Mouse (Mus musculus) effector memory CD4-positive, alpha-beta T cell, adult 7 months (primary cell): ENCODE measurements around the gene Cd3e. TPM values are rescaled to one million over a fixed set of nuclear protein-coding genes. Genes with fewer than 3 reads are reported as not detected.

Source experiments
- polyA plus RNA-seq: library from polyadenylated mRNA; unstranded; fragments of 100-300 nt; shearing (Covaris generic); gene quantifications from one replicate; pipeline ENCODE4 v1.2.1, GENCODE M21; 2017

The Cd3e gene
- polyA plus RNA-seq = 852 TPM

DNA sequence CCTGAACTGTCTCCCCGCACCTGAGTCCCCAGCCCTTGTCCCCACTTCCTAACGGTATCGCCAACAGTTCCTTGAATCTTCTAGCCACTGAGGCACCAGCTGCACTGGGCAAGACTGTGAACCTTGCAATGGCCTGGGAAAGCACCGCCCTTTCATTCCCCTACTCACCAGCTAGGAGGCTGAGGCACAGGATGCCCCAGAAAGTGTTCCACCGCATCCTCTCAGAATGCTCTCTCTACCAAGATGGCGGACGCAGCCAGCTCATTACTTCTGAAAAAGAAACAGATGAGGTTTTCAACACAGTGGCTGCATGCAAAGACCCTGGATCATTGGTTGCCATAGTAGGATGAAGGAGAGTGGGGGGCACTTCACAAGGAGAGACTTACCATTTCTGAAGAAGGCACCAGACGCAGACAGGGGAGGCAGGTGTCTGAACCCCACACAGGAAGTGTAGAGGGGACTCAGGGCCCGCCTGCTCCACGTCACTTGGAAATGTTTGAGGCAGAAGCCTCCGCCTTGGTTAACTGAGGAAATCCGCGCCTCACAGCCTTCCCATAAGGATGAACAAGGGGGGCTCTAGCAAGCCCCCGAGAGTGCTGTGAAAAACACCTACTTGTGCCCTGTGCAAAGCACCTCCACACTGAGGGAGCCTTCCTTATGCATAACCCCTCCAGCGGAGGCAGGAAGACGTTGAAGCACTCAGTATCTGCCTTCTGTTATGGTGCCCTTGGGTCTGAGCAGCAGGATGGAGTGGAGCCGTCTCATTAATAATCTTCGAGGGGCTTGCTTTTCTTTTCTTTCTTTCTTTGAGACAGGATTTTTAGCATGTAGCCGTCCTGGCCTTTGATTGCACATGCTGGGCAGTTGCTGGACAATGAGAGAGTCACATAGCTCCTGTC is at the start of gene Cd3e:
TSS of gene Cd3e (minus strand) at position 448 of the 899 bp plus-strand sequence.

DNA sequence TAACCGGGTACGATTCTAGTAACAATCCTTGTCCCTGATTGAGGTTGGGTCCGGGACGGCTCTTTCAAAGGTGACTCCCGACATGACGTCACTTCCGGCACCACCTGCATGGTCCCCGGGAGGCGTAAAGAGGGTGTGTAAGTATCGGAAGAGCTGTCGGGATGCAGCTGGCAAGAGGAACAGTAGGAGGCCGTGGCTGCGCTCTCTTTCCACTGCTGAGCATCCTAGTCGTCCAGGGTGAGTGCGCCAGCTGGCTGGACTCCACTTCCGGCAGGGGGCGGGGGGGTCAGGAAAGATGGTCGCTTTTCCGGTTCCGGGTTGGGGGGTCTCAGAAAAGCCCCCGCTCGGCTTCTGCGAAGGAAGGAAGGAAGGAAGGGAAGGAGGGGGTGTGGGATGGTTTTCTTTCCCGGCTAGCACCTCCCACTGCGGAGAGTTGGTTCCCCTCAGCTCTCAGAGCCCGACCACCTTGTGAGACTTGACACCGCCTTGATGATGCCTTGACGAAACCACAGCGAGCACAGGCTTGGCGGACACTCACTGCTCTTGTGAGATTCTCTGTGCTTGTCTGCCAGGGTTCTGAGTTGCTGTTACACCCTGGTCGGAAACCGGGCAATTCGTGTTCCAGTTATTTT is 45.8 kb upstream of the Cd3e start, which contains the start of gene Mpzl3:
TSS of gene Mpzl3 (plus strand) at position 105 of the 632 bp plus-strand sequence.

DNA sequence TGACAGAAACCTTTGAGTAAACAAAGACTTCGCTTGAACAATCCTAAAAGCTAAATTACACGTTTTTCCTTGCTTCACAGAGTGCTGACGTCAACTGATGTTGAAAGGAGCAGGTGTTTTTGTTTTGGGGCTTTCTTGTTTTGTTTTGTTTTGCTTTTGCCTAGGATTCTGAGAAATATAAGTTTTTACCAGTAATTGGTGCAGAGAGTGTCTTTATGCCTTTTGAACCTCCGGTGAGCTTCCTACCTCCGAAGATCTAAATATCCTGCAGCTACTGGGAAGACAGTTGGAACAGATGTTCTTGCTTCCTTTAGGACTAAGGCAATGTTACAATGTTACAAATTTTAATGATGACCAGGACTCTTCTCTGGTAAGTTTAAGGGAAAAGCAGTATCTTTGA is 30.1 kb upstream of the Cd3e start, which contains the start of gene Mpzl2:
TSS of gene Mpzl2 (plus strand) at position 301 of the 400 bp plus-strand sequence.

DNA sequence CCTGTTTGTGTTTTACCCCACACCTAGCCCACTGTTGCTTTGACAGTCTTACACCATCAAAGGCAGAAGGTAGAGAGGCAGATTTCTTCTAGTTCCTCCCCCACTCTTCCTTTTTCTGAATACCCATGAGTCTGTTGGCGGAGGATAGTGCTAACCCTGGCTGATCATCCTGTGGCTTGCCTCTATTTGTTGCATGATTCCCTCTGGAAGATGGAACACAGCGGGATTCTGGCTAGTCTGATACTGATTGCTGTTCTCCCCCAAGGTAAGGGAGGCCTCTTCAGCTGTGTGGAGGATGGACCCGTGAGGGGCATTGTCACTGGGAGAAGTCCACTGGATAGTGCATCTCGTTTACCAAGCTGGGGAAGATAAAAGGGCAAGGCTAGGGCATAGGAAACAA is 27.8 kb downstream of the Cd3e start, which contains the start of gene Cd3d:
TSS of gene Cd3d (plus strand) at position 111 of the 400 bp plus-strand sequence.

DNA sequence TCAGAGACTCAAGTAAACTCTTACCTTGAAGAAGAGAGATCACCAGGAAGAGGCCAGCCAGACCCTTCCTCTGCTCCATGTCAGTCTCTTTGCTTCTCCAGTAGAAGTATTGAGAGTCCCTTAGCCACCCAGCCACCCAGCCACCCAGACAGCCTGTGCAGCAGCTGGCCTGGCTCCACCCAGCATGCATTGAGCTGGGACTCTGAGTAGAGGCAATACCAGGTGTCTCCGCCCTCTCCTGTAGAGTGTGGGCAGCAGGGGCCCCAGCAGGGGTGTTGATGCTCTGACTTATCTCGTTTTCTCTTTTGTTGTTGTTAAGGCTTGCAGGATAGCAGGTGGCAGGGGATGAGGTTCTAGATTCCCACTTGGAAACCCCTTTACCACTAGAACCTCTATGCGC is 29.2 kb downstream of the Cd3e start, which contains the start of gene Cd3g:
TSS of gene Cd3g (minus strand) at position 190 of the 400 bp plus-strand sequence.

DNA sequence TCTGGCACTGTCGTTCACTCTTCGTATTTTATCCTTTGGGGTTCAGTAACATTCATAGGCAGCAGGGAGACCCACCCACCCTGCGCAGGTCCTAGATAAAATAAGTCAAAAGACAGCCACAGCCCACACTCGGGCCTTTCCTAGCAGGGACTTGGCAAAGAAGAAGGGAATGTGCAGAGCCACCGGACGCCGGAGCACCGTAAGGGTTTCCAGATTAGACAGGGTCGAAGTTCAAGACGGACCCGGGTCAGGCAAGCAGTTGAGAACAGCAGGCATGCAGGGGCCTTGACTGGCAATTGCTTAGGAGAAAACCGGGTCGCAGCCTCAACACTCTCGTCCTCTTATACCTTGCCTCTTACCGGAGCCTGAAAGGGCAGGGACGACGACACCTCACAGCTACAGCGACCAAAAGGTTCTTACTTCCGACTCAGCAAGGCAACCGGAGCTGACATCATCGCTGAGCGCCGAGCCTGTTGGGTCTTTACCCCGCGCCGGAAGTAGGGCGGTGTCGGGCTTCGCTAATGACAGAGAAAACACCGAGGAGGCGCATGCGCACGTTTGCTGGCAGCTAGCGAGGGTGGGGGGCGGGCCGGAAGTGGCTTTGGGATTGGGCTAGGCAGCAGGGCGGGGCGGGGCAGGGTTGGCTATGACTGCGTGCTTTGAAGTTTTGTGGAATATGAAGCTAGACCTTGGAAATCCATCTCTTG is 44.1 kb downstream of the Cd3e start, which contains the start of gene Ube4a:
TSS of gene Ube4a (minus strand) at position 475 of the 707 bp plus-strand sequence.

Other genes starting within 250 kb of the Cd3e start
- 144 TPM for gene Arcn1, start 241.8 kb downstream of the Cd3e start, polyA plus RNA-seq
- 19.4 TPM for gene Ift46, start 241.7 kb downstream of the Cd3e start, polyA plus RNA-seq
- not detected for gene Tmem25, start 210.3 kb downstream of the Cd3e start, polyA plus RNA-seq
- not detected for gene Ttc36, start 206.6 kb downstream of the Cd3e start, polyA plus RNA-seq
- gene Kmt2a, start 128.3 kb downstream of the Cd3e start, polyA plus RNA-seq = 63.2 TPM
- gene Atp5l, start 88.9 kb downstream of the Cd3e start, polyA plus RNA-seq = 258 TPM
- 37.5 TPM for gene Ube4a, start 44.0 kb downstream of the Cd3e start, polyA plus RNA-seq
- 696 TPM for gene Cd3g, start 29.2 kb downstream of the Cd3e start, polyA plus RNA-seq
- gene Cd3d, start 27.8 kb downstream of the Cd3e start, polyA plus RNA-seq = 496 TPM
- not detected for gene Mpzl2, start 30.2 kb upstream of the Cd3e start, polyA plus RNA-seq
- 38.9 TPM for gene Mpzl3, start 45.6 kb upstream of the Cd3e start, polyA plus RNA-seq
- 19.8 TPM for gene Jaml, start 69.6 kb upstream of the Cd3e start, polyA plus RNA-seq
- gene Scn2b, start 108.2 kb upstream of the Cd3e start, polyA plus RNA-seq = 0.28 TPM
- gene Scn4b, start 128.8 kb upstream of the Cd3e start, polyA plus RNA-seq = 0.32 TPM
- gene BC049352, start 172.4 kb upstream of the Cd3e start, polyA plus RNA-seq = 0.35 TPM
- gene Tmprss4, start 194.5 kb upstream of the Cd3e start, polyA plus RNA-seq = not detected